Mouse (Mus musculus): ENCODE data around the gene Ifitm6.
"Not testable (repeated sequence)": the region's sequence is repeated elsewhere in the genome, so short reads cannot be mapped to it uniquely, and the experiment has no call there.

The Ifitm6 gene

DNA sequence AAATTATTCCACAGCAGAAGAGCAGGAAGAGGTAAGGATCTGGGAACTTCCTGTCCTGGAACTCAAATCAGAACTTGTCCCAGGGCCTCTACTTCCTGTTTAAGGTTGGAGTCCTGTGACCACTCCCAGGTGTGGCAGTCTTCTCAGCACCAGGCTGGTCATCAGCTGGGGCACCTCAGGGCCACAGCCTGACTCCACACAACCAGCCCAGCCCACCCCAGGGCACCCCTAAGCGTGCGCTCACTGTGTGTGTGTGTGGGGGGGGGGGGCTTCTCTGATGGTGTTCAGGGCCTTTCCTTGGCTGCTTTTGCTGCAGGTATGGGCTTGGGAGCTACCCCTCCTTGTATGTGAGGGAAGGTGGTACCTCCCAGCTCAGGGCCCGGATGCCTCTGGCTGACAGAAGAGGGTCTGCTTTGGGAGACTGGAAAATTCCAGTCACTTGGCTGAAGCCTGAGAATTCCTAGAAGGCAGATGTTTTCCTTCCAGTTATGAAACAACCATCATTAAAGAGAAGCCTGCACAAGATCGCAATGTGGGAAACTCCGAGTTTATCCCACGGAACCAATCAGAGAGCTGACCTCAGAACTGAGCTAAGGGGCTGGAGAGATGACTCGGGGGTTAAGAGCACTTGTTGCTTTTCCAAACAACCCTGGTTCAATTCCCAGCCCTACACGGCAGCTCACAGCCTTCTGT, 46.1 kb downstream of the Ifitm6 start:
- DNase-seq (ENCODE audit: low spot score in 2 of 2), result no peak

- DNase-seq (ENCODE audit: low spot score in 2 of 2), result no peak
Measured at GRCm38 (mm10) chr7:140970931-140971330, 46.8 kb downstream of the Ifitm6 start.

- not testable (repeated sequence) for DNase-seq (ENCODE audit: low spot score in 2 of 2)
Measured at GRCm38 (mm10) chr7:140968710-140969109, 49.0 kb downstream of the Ifitm6 start.

DNA sequence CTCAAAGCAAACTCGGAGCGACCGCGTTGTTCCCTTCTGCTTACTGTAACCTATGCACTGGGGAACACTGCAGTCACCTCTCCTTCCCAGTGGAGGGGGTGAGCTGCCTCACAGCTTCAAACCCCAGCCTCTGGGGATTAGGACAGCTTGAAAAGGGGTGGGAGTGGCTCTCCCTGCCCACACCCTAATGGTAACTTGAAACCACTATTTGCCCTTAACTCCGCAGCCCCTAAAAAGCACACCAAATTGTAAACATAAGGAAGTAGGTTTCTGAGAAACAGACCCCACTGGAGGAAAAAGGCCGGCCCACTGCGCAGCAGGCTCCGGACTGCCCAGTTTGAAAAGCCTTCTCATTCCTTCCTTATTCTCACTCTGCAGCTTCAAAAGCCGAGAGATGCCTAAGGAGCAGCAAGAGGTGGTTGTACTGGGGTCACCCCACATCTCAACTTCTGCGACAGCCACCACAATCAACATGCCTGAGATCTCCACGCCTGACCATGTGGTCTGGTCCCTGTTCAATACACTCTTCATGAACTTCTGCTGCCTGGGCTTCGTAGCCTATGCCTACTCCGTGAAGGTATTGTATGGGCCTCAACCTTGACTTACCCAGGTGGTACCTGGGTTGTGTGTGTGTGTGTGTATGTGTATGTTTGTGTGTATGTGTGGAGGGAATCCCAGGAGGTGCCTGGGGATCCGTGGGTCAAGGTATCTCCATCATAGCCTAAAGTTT, 49.7 kb downstream of the Ifitm6 start:
- DNase-seq (ENCODE audit: low spot score in 2 of 2), result no peak

- no peak for DNase-seq (ENCODE audit: low spot score in 2 of 2)
Measured at GRCm38 (mm10) chr7:140966921-140967320, 50.8 kb downstream of the Ifitm6 start, which contains the start of gene Ifitm1. TSS of gene Ifitm1 (plus strand) at chr7:140967221.

Data from urinary bladder, postnatal 36 days (tissue).